Mouse (Mus musculus) thymus, adult 2 months (tissue): Measurements from ENCODE around the gene BC030867. TPM values are rescaled to one million over a fixed set of nuclear protein-coding genes. Genes with fewer than 3 reads are reported as not detected.
A peak's percentile ranks its signal among the peaks of the same experiment; 100 is the strongest.

ENCODE experiments used
- DNase-seq: peaks from one replicate; pipeline ENCODE4 v3.0.0; 2021
- H3K27ac ChIP-seq: fragments of 200-500 bp; 2 replicates; pipeline ENCODE4 v1.5.1; 2012; ENCODE audit warnings: low read length, control low read depth; ENCODE audit not compliant: control insufficient read depth, insufficient read depth
- H3K27me3 ChIP-seq: fragments of 200-500 bp; 2 replicates; pipeline ENCODE4 v1.6.1; 2012; ENCODE audit warnings: mild to moderate bottlenecking, low read length, moderate library complexity, mixed read lengths; ENCODE audit not compliant: control insufficient read depth, insufficient read depth
- H3K36me3 ChIP-seq: fragments of 200-500 bp; 2 replicates; pipeline ENCODE4 v1.6.1; 2012; ENCODE audit warnings: mild to moderate bottlenecking, low read length, moderate library complexity; ENCODE audit not compliant: control insufficient read depth, insufficient read depth
- H3K4me1 ChIP-seq: fragments of 200-500 bp; replicated peaks from 2 replicates; pipeline ENCODE4 v1.6.1; 2012; ENCODE audit warnings: low read length; ENCODE audit not compliant: control insufficient read depth, insufficient read depth
- H3K4me3 ChIP-seq: fragments of 200-500 bp; 2 replicates; pipeline ENCODE4 v1.5.1; 2012; ENCODE audit warnings: mild to moderate bottlenecking, low read length, control low read depth, moderate library complexity; ENCODE audit not compliant: control insufficient read depth, insufficient read depth
- CTCF ChIP-seq: fragments of 200-500 bp; IDR thresholded peaks from 2 replicates; pipeline ENCODE4 v1.5.1; 2012; ENCODE audit warnings: mild to moderate bottlenecking, control low read depth, low read length, moderate library complexity, borderline replicate concordance; ENCODE audit not compliant: control insufficient read depth, poor library complexity, insufficient read depth; ENCODE audit errors: extremely low read depth
- POLR2A ChIP-seq: fragments of 200-500 bp; IDR thresholded peaks from 2 replicates; pipeline ENCODE4 v1.6.1; 2012; ENCODE audit warnings: mild to moderate bottlenecking, low read length, control low read depth, moderate library complexity; ENCODE audit not compliant: control insufficient read depth, poor library complexity, insufficient read depth; ENCODE audit errors: extremely low read depth
- WGBS: fragments of 180-500 bp; shearing (Covaris S2); methylation state at CpG from one replicate; pipeline ENCODE4 v1.1.7; 2018; 5-methylcytosine and 5-hydroxymethylcytosine counted together
- polyA plus RNA-seq: library from polyadenylated mRNA; depleted of rRNA; stranded (reverse); fragments of >200 nt; gene quantifications from 2 replicates; pipeline ENCODE4 v1.2.3, GENCODE M21; 2012

The BC030867 gene
- polyA plus RNA-seq, 1 experiment: 13.0 TPM

GRCm38 (mm10) chr11:102216886-102217240, 31.8 kb upstream of the BC030867 start:
- Histone ChIP-seq H3K27ac (no peak overlapping the region), H3K36me3 (no peaks in the 10 kb centered on the region), H3K4me3 (no peak overlapping the region), H3K27me3 (no peaks in the 10 kb centered on the region), H3K4me1 (peaks cover 60% of the 10 kb centered on the region)
- DNase-seq: no peak
- TF ChIP-seq CTCF (no peak), POLR2A (no peak)
- WGBS: 89% methylated on average over 5 of the region's 5 CpGs

DNA sequence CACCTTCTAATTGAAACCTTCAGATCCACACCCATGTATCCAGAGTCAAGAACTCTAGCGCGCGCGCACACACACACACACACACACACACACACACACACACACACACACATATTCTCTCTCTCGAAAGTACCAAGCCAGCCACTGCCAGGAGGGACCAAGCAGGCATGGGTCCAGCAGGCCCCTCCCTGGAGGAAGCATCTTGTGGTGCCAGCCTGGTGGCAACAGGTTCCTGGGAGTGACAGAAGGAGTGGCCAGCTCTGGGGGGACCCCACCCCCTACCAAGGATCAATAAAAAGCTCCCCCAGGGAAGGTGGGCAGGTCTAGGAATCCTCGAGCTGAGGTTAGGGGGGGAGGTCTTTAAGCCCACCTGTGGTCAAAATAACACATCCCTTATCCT, 31.3 kb upstream of the BC030867 start:
- Histone ChIP-seq H3K4me1 (peaks cover 65% of the 10 kb centered on the region), H3K4me3 (no peak overlapping the region), H3K27me3 (no peaks in the 10 kb centered on the region), H3K27ac (no peak overlapping the region), H3K36me3 (no peaks in the 10 kb centered on the region)
- no peak for DNase-seq
- 73% methylated on average over 6 of the region's 6 CpGs for WGBS
- TF ChIP-seq POLR2A: no peak
- TF ChIP-seq CTCF: no peak

- H3K27me3 ChIP-seq: no peaks in the 10 kb centered on the region
- H3K4me3 ChIP-seq: peak overlapping the region; percentile 41
- H3K36me3 ChIP-seq: no peaks in the 10 kb centered on the region
- no peak for TF ChIP-seq CTCF
- TF ChIP-seq POLR2A: no peak
- no peak for DNase-seq
- H3K4me1 ChIP-seq: peaks cover 70% of the 10 kb centered on the region
- WGBS: 19% methylated on average over 7 of the region's 7 CpGs
- no peak overlapping the region for H3K27ac ChIP-seq
These were observed 30.7 kb upstream of the BC030867 start for GRCm38 (mm10) chr11:102217876-102218430.

- TF ChIP-seq POLR2A (peak; percentile 79), CTCF (no peak)
- Histone ChIP-seq H3K4me3 (peak overlapping the region; percentile 41), H3K27ac (peak overlapping the region; percentile 15; the same call in 1 of the 2 replicates), H3K27me3 (no peaks in the 10 kb centered on the region), H3K36me3 (no peaks in the 10 kb centered on the region), H3K4me1 (peaks cover 71% of the 10 kb centered on the region)
- DNase-seq: peak; percentile 85
- WGBS: 0% methylated on average over 10 of the region's 10 CpGs
These were observed 29.9 kb upstream of the BC030867 start for GRCm38 (mm10) chr11:102218783-102219182.

DNA sequence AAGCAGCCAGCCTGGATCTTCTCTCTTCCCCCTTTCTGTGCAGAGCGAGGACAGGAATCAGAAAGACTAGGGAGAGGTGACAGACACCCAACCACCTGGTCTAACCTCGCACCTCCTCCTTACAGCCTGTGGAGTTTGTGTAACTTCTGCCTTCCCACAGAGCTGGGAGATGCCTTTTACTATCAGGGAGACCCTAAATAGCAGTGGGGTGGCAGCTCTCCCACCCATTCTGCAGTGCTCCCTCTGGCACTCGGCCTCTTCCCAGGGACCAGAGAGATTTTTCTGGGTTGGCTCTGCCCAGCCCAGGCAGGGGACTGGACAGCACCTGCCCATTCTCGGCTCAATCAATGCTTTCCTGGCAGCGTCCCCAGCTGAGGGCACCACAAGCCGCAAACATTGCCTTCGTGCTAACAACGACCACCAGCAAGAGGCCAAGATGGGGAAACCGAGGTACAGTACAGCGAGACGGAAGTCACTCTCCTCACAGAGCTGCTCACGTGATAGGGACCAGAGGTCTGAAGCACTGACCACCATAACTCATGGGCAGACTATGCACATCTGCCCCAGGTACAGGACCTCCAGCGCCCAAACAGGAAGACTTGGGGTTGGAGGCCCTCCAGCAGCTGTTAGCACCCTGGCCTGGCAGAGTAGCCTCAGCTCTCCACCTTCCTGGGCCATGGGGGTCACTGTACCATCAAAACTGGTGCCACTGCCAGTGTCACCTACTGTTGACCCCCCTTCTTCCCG, 29.3 kb upstream of the BC030867 start:
- Histone ChIP-seq H3K4me1 (peaks cover 71% of the 10 kb centered on the region), H3K27ac (peak overlapping the region; percentile 15; the same call in 1 of the 2 replicates), H3K36me3 (no peaks in the 10 kb centered on the region), H3K27me3 (no peaks in the 10 kb centered on the region), H3K4me3 (no peak overlapping the region)
- DNase-seq: no peak
- 41% methylated on average over 14 of the region's 14 CpGs for WGBS
- TF ChIP-seq CTCF (no peak), POLR2A (no peak)

DNA sequence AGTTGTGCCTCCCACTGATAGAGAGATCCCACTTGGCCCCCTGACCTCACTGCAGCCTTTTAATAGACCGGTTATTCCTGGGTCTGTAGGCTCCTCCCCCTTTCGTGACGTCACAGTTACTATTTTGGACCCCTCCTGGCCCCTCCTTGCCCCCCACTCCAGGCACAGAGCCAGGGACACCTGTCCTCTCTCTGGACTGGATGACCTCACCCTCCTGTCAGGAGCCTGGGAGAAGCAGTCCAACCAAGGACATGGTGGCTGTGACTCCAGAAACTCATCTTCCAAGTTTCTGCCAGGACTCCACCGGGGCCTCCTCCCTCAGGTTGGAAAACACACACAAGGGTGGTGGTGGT, 28.7 kb upstream of the BC030867 start:
- Histone ChIP-seq H3K4me3 (no peak overlapping the region), H3K4me1 (peaks cover 65% of the 10 kb centered on the region), H3K36me3 (no peaks in the 10 kb centered on the region), H3K27ac (no peak overlapping the region), H3K27me3 (no peaks in the 10 kb centered on the region)
- 53% methylated on average over 4 of the region's 4 CpGs for WGBS
- no peak for TF ChIP-seq POLR2A
- no peak for TF ChIP-seq CTCF
- no peak for DNase-seq
